Mouse (Mus musculus) embryonic fibroblast, embryonic 13.5 days (primary cell): Measurements from ENCODE around the gene Scube2. TPM values are rescaled to one million over a fixed set of nuclear protein-coding genes. Genes with fewer than 3 reads are reported as not detected.

Experiments used
- H3K27ac ChIP-seq: 2 replicates; pipeline ENCODE4 v1.5.1; 2012; ENCODE audit warnings: low read length, control low read depth, inconsistent platforms; ENCODE audit not compliant: insufficient read depth
- H3K4me1 ChIP-seq: 2 replicates; pipeline ENCODE4 v1.6.1; 2011; ENCODE audit warnings: low read length; ENCODE audit not compliant: control insufficient read depth, insufficient read depth
- H3K4me3 ChIP-seq: 2 replicates; pipeline ENCODE4 v1.5.1; 2011; ENCODE audit warnings: mild to moderate bottlenecking, control low read depth, low read length; ENCODE audit not compliant: insufficient read depth
- CTCF ChIP-seq: IDR thresholded peaks from 2 replicates; pipeline ENCODE4 v1.5.1; 2011; ENCODE audit warnings: mild to moderate bottlenecking, control low read depth, low read length, moderate library complexity, borderline replicate concordance; ENCODE audit not compliant: insufficient read depth
- POLR2A ChIP-seq: IDR thresholded peaks from 2 replicates; pipeline ENCODE4 v1.6.1; 2011; ENCODE audit warnings: low read depth, mild to moderate bottlenecking, control low read depth, low read length, moderate library complexity
- polyA plus RNA-seq: library from polyadenylated mRNA; stranded (reverse); fragments of >200 nt; gene quantifications from 2 replicates; pipeline ENCODE4 v1.2.4, GENCODE M21; 2011; ENCODE audit warnings: low read depth; ENCODE audit not compliant: missing spikeins, insufficient read length

Gene Scube2
- polyA plus RNA-seq = 1.8 TPM in 1 of 2 replicates, not detected in the other

GRCm38 (mm10) chr7:109865370-109866229, at the start of gene Scube2:
Gene Scube2, minus strand, starts transcription at chr7:109865679.
- TF ChIP-seq CTCF (no peak), POLR2A (no peak)
- peak within 1 kb of the TSS; percentile 25 for H3K4me3 ChIP-seq

GRCm38 (mm10) chr7:109906165-109906564, 40.7 kb upstream of the Scube2 start:
- Histone ChIP-seq H3K27ac (no peak overlapping the region), H3K4me1 (no peaks in the 10 kb centered on the region), H3K4me3 (no peak overlapping the region)
- TF ChIP-seq CTCF = no peak
- TF ChIP-seq POLR2A = no peak

More at GRCm38 (mm10) chr7:109865370-109866229, at the start of gene Scube2:
- Histone ChIP-seq H3K27ac (no peak within 1 kb of the TSS), H3K4me1 (no peaks in the 10 kb centered on the region)

- no peak overlapping the region for H3K4me3 ChIP-seq
- no peak overlapping the region for H3K27ac ChIP-seq
- TF ChIP-seq POLR2A = no peak
- TF ChIP-seq CTCF = no peak
- H3K4me1 ChIP-seq = no peaks in the 10 kb centered on the region
Observed at GRCm38 (mm10) chr7:109900921-109901320, 35.4 kb upstream of the Scube2 start.

GRCm38 (mm10) chr7:109898911-109899310, 33.4 kb upstream of the Scube2 start:
- no peak overlapping the region for H3K4me3 ChIP-seq
- no peaks in the 10 kb centered on the region for H3K4me1 ChIP-seq
- H3K27ac ChIP-seq = no peak overlapping the region
- TF ChIP-seq POLR2A = no peak
- no peak for TF ChIP-seq CTCF

GRCm38 (mm10) chr7:109892530-109892929, 27.1 kb upstream of the Scube2 start:
- H3K4me3 ChIP-seq = no peak overlapping the region
- H3K27ac ChIP-seq = no peak overlapping the region
- TF ChIP-seq CTCF (peak; percentile 82; the same call in 1 of the 2 replicates), POLR2A (no peak)
- no peaks in the 10 kb centered on the region for H3K4me1 ChIP-seq

GRCm38 (mm10) chr7:109891786-109892185, 26.3 kb upstream of the Scube2 start:
- no peak overlapping the region for H3K27ac ChIP-seq
- TF ChIP-seq CTCF (no peak), POLR2A (no peak)

GRCm38 (mm10) chr7:109890256-109890655, 24.8 kb upstream of the Scube2 start:
- Histone ChIP-seq H3K27ac (no peak overlapping the region), H3K4me3 (no peak overlapping the region), H3K4me1 (no peaks in the 10 kb centered on the region)
- TF ChIP-seq CTCF (no peak), POLR2A (no peak)

More at GRCm38 (mm10) chr7:109891786-109892185, 26.3 kb upstream of the Scube2 start:
- Histone ChIP-seq H3K4me3 (no peak overlapping the region), H3K4me1 (no peaks in the 10 kb centered on the region)

GRCm38 (mm10) chr7:109889300-109889699, 23.8 kb upstream of the Scube2 start:
- no peak overlapping the region for H3K27ac ChIP-seq
- TF ChIP-seq CTCF (no peak), POLR2A (no peak)
- no peak overlapping the region for H3K4me3 ChIP-seq
- no peaks in the 10 kb centered on the region for H3K4me1 ChIP-seq

GRCm38 (mm10) chr7:109886249-109886648, 20.8 kb upstream of the Scube2 start:
- TF ChIP-seq POLR2A = no peak
- TF ChIP-seq CTCF = no peak
- no peak overlapping the region for H3K27ac ChIP-seq
- H3K4me3 ChIP-seq = no peak overlapping the region
- no peaks in the 10 kb centered on the region for H3K4me1 ChIP-seq

- Histone ChIP-seq H3K4me3 (no peak overlapping the region), H3K27ac (no peak overlapping the region), H3K4me1 (no peaks in the 10 kb centered on the region)
- no peak for TF ChIP-seq CTCF
- no peak for TF ChIP-seq POLR2A
Observed at GRCm38 (mm10) chr7:109882574-109882973, 17.1 kb upstream of the Scube2 start.
